Mouse (Mus musculus): ENCODE results near the gene Slc37a1. TPM values are rescaled to one million over a fixed set of nuclear protein-coding genes. Genes with fewer than 3 reads are reported as not detected.

Slc37a1 gene
- polyA plus RNA-seq, 1 experiment: 7.2 TPM

- no peak overlapping the region; the same call in none of the 2 replicates for H3K27ac ChIP-seq (ENCODE audit: control insufficient read depth, insufficient read depth, low read depth, low read length)
- peaks cover 5% of the 10 kb centered on the region for H3K4me1 ChIP-seq (ENCODE audit: control insufficient read depth, insufficient read depth, low read length)
- no peaks in the 10 kb centered on the region; the same call in 1 of the 2 replicates for H3K36me3 ChIP-seq (ENCODE audit: control insufficient read depth, insufficient read depth, low read length)
- TF ChIP-seq CTCF (IDR thresholded peaks at IDR 0.05; ENCODE audit: control insufficient read depth, insufficient read depth, insufficient replicate concordance, low read depth, low read length) (no peak), POLR2A (IDR thresholded peaks at IDR 0.05; ENCODE audit: control insufficient read depth, low read depth, low read length) (no peak)
- H3K27me3 ChIP-seq (ENCODE audit: control insufficient read depth, insufficient read depth, low read length): no peaks in the 10 kb centered on the region
- H3K4me3 ChIP-seq (ENCODE audit: control insufficient read depth, low read depth, low read length): no peak overlapping the region
Observed at GRCm38 (mm10) chr17:31261352-31261751, 25.2 kb upstream of the Slc37a1 start.

GRCm38 (mm10) chr17:31262715-31263114 lies 23.9 kb upstream of the Slc37a1 start:
- Histone ChIP-seq H3K27ac (ENCODE audit: control insufficient read depth, insufficient read depth, low read depth, low read length) (no peak overlapping the region), H3K4me1 (ENCODE audit: control insufficient read depth, insufficient read depth, low read length) (peaks cover 5% of the 10 kb centered on the region), H3K27me3 (ENCODE audit: control insufficient read depth, insufficient read depth, low read length) (no peaks in the 10 kb centered on the region), H3K4me3 (ENCODE audit: control insufficient read depth, low read depth, low read length) (no peak overlapping the region), H3K36me3 (ENCODE audit: control insufficient read depth, insufficient read depth, low read length) (peaks cover under 1% of the 10 kb centered on the region; the same call in 1 of the 2 replicates)
- TF ChIP-seq CTCF (IDR thresholded peaks at IDR 0.05; ENCODE audit: control insufficient read depth, insufficient read depth, insufficient replicate concordance, low read depth, low read length) (no peak), POLR2A (IDR thresholded peaks at IDR 0.05; ENCODE audit: control insufficient read depth, low read depth, low read length) (no peak)

DNA sequence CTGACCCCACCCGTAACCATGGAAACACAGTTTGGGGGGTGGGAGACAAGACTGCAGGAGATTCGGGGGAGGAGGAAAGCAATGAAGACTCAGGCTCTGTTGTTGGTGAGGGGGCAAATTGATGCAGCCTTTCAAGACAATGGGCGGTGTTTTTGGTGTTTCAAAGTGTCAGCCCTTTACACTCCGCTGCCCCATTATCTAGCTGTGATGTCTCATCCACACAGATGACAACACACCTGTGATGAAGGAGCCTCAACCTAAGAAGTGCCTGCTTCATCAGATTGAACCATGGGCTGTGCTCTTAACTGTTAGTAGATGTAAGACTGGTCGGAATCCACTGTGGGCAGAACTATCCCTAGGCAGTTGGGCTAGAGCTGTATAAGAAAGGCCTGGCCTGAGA lies 22.8 kb upstream of the Slc37a1 start:
- peaks cover 1% of the 10 kb centered on the region for H3K36me3 ChIP-seq (ENCODE audit: control insufficient read depth, insufficient read depth, low read length)
- no peak overlapping the region for H3K27ac ChIP-seq (ENCODE audit: control insufficient read depth, insufficient read depth, low read depth, low read length)
- no peaks in the 10 kb centered on the region for H3K27me3 ChIP-seq (ENCODE audit: control insufficient read depth, insufficient read depth, low read length)

DNA sequence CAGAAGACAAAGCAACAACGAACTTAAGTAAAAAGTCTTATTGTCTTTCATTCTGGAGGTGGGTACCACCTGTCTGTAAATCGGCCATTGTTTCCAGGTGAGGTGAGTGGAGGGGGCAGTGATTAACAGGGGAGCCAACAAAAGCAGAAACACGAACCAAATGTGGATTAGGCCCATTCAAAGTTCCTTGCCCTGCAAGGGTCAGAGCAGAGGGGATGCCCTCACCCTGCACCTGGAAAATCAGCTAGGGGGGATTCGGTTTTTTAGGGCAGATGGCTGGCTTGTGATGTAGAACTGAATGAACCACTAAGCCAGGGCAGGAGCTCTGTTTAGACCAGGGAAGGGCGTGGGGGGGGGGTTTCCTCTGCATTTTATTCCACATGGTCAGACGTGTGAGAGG lies 22.2 kb upstream of the Slc37a1 start:
- Histone ChIP-seq H3K4me1 (ENCODE audit: control insufficient read depth, insufficient read depth, low read length) (peaks cover 2% of the 10 kb centered on the region), H3K27me3 (ENCODE audit: control insufficient read depth, insufficient read depth, low read length) (no peaks in the 10 kb centered on the region), H3K36me3 (ENCODE audit: control insufficient read depth, insufficient read depth, low read length) (peaks cover 1% of the 10 kb centered on the region), H3K4me3 (ENCODE audit: control insufficient read depth, low read depth, low read length) (no peak overlapping the region), H3K27ac (ENCODE audit: control insufficient read depth, insufficient read depth, low read depth, low read length) (no peak overlapping the region)
- TF ChIP-seq CTCF (IDR thresholded peaks at IDR 0.05; ENCODE audit: control insufficient read depth, insufficient read depth, insufficient replicate concordance, low read depth, low read length) (no peak), POLR2A (IDR thresholded peaks at IDR 0.05; ENCODE audit: control insufficient read depth, low read depth, low read length) (no peak)

More for the DNA sequence above, 22.8 kb upstream of the Slc37a1 start:
- no peak overlapping the region for H3K4me3 ChIP-seq (ENCODE audit: control insufficient read depth, low read depth, low read length)
- peaks cover 4% of the 10 kb centered on the region for H3K4me1 ChIP-seq (ENCODE audit: control insufficient read depth, insufficient read depth, low read length)
- TF ChIP-seq CTCF (IDR thresholded peaks at IDR 0.05; ENCODE audit: control insufficient read depth, insufficient read depth, insufficient replicate concordance, low read depth, low read length): no peak
- no peak for TF ChIP-seq POLR2A (IDR thresholded peaks at IDR 0.05; ENCODE audit: control insufficient read depth, low read depth, low read length)

DNA sequence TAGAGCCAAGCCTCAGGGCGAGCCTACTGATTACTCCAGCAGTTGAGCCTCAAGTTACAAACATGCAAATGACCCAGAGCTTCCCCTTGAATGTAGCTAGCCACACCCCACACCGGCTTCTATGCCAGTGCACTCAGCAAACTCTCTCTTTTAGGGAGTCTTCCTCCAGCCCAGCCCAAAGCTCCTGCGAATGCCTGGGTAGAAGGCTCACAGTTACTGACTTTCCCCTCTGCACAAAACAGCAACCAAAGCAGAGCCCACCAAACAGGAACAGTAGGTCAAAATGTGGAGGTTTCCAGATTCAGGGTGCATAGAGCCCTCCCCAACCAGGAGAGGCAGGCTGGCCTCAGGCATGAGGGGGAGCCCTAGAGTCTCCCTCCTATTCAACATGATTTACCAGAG lies 21.4 kb upstream of the Slc37a1 start:
- TF ChIP-seq CTCF (IDR thresholded peaks at IDR 0.05; ENCODE audit: control insufficient read depth, insufficient read depth, insufficient replicate concordance, low read depth, low read length): no peak
- no peak for TF ChIP-seq POLR2A (IDR thresholded peaks at IDR 0.05; ENCODE audit: control insufficient read depth, low read depth, low read length)
- H3K4me1 ChIP-seq (ENCODE audit: control insufficient read depth, insufficient read depth, low read length): no peaks in the 10 kb centered on the region; the same call in none of the 2 replicates
- no peaks in the 10 kb centered on the region for H3K27me3 ChIP-seq (ENCODE audit: control insufficient read depth, insufficient read depth, low read length)
- H3K4me3 ChIP-seq (ENCODE audit: control insufficient read depth, low read depth, low read length): no peak overlapping the region
- H3K36me3 ChIP-seq (ENCODE audit: control insufficient read depth, insufficient read depth, low read length): peaks cover 1% of the 10 kb centered on the region; the same call in 1 of the 2 replicates
- H3K27ac ChIP-seq (ENCODE audit: control insufficient read depth, insufficient read depth, low read depth, low read length): no peak overlapping the region

- H3K4me3 ChIP-seq (ENCODE audit: control insufficient read depth, low read depth, low read length): no peak overlapping the region
- H3K36me3 ChIP-seq (ENCODE audit: control insufficient read depth, insufficient read depth, low read length): peaks cover 1% of the 10 kb centered on the region; the same call in 1 of the 2 replicates
- TF ChIP-seq POLR2A (IDR thresholded peaks at IDR 0.05; ENCODE audit: control insufficient read depth, low read depth, low read length) (no peak), CTCF (IDR thresholded peaks at IDR 0.05; ENCODE audit: control insufficient read depth, insufficient read depth, insufficient replicate concordance, low read depth, low read length) (no peak)
- no peaks in the 10 kb centered on the region; the same call in 1 of the 2 replicates for H3K4me1 ChIP-seq (ENCODE audit: control insufficient read depth, insufficient read depth, low read length)
- H3K27me3 ChIP-seq (ENCODE audit: control insufficient read depth, insufficient read depth, low read length): no peaks in the 10 kb centered on the region
- H3K27ac ChIP-seq (ENCODE audit: control insufficient read depth, insufficient read depth, low read depth, low read length): no peak overlapping the region
Observed at GRCm38 (mm10) chr17:31265831-31266230, 20.8 kb upstream of the Slc37a1 start.

DNA sequence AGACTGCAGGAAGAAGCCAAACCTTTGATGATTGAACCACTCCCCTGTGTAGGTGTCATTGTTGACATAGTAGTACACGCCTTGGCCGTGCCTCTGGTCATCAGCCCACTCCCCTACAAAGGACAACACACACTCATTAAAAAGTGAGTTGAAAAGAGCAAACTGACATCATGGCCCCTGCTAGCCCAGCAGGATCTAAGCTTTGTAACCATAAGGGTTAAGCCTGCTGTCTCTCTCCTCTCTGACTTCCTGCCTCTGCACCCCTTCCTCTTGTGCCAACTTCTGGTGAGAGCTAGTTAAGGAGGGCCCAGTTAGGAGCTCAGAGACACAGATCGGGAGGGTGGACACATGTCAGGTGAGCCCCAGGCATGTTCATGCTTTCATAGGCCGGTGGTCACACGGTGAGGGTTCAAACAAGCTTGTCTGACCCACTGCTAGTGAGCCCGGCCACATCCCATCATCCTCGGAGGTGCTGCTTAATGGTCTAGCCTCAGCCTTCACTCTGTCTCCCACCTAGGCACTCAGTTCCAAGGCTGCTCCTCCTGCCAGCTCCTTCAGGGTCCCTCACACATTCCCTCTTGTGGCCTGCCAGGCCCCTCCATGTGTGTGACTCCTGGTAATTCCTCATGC lies 20.2 kb upstream of the Slc37a1 start:
- no peak overlapping the region for H3K27ac ChIP-seq (ENCODE audit: control insufficient read depth, insufficient read depth, low read depth, low read length)
- no peaks in the 10 kb centered on the region; the same call in 1 of the 2 replicates for H3K4me1 ChIP-seq (ENCODE audit: control insufficient read depth, insufficient read depth, low read length)
- no peak overlapping the region for H3K4me3 ChIP-seq (ENCODE audit: control insufficient read depth, low read depth, low read length)
- peaks cover 1% of the 10 kb centered on the region; the same call in 1 of the 2 replicates for H3K36me3 ChIP-seq (ENCODE audit: control insufficient read depth, insufficient read depth, low read length)
- no peak for TF ChIP-seq CTCF (IDR thresholded peaks at IDR 0.05; ENCODE audit: control insufficient read depth, insufficient read depth, insufficient replicate concordance, low read depth, low read length)
- peak; percentile 23; the same call in 1 of the 2 replicates for TF ChIP-seq POLR2A (IDR thresholded peaks at IDR 0.05; ENCODE audit: control insufficient read depth, low read depth, low read length)
- no peaks in the 10 kb centered on the region for H3K27me3 ChIP-seq (ENCODE audit: control insufficient read depth, insufficient read depth, low read length)

Data from testis, adult 2 months (tissue).